Mouse (Mus musculus): ENCODE results near the gene Mfap3. TPM values are rescaled to one million over a fixed set of nuclear protein-coding genes. Genes with fewer than 3 reads are reported as not detected.

Mfap3 gene
- polyA plus RNA-seq, 1 experiment from 2014 or later, result 36.3 TPM

GRCm38 (mm10) chr11:57582818-57583635 lies 64.6 kb downstream of the Mfap3 start:
- no peak for DNase-seq (ENCODE audit: low spot score)

Other genes starting within 250 kb of the Mfap3 start
- 62.1 and 64.2 TPM in 2 replicates for gene Fam114a2, start within 50 bp of the Mfap3 start, polyA plus RNA-seq (2015; fragmentation: Nextera tagmentation; extraction: Ambion mirVana)
- gene Galnt10, start 126.8 kb downstream of the Mfap3 start, polyA plus RNA-seq (2015; fragmentation: Nextera tagmentation; extraction: Ambion mirVana), result 22.9 and 25.1 TPM in 2 replicates